ENCODE assay signal across 8 mouse cellular contexts in the genomic region with DNA sequence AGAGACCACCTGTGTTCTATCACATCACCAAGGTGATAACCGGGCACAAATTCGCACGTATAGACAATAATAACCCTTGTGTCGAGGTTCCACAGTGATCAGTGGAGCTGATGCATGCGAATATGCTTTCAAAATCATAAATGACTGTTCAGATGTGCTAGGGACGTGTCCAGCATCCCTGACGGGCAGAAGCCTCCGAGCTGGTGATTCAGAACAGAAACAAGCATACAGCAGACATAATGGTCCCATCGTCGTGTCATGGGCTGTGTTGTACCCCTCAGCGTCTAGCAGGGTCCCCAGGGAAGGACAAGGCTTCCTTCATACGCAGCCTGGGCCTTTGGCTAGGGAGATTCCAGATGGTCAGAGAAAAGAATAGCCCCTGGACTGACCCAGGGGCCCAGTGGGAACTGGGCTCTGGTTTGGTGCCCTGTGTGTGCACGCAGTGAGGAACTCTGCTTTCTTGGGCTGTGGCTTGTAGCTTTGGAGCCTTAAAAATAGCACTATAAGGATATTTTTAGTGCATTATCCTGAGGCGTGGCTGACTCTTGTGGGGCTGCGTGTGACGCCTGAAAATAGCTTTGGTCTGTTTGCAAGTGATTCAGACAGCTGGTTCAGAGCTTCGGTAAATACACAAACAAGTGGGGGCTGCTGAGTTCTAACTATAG.
A peak's percentile ranks its signal among the peaks of the same experiment; 100 is the strongest.
DNase-seq lines count a peak whose midpoint lies in the region; ATAC-seq and TF ChIP-seq lines count a peak whose summit lies in the region.

No protein-coding gene starts in this region.

- 68% methylated on average over 17 of the region's 17 CpGs for WGBS in midbrain, embryonic 14.5 days
- 69% methylated on average over 17 of the region's 17 CpGs for WGBS in midbrain, embryonic 13.5 days
- WGBS in small intestine, adult 2 months, result 69% methylated on average over 17 of the region's 17 CpGs

- H3K36me3 ChIP-seq in midbrain, embryonic 14.5 days (ENCODE audit: control insufficient read depth, insufficient read depth, low read length), result no peaks in the 10 kb centered on the region
- no peaks in the 10 kb centered on the region for H3K36me3 ChIP-seq in midbrain, embryonic 13.5 days
- H3K36me3 ChIP-seq in small intestine, adult 2 months (ENCODE audit: control insufficient read depth, insufficient read depth, low read length), result no peaks in the 10 kb centered on the region

- no peaks in the 10 kb centered on the region for H3K9me3 ChIP-seq in midbrain, embryonic 14.5 days (ENCODE audit: control insufficient read depth, low read length)
- no peaks in the 10 kb centered on the region for H3K9me3 ChIP-seq in midbrain, embryonic 13.5 days

- TF ChIP-seq POLR2A in small intestine, adult 2 months (IDR thresholded peaks at IDR 0.05; ENCODE audit: low read depth, low read length), result no peak

- H3K4me2 ChIP-seq in midbrain, embryonic 14.5 days (ENCODE audit: low read length), result no peak overlapping the region
- no peak overlapping the region for H3K4me2 ChIP-seq in midbrain, embryonic 13.5 days (replicated peaks)

- 0 out of 2 replicates have a peak overlapping the region, but pooled peaks have one; percentile 37 for H3K27ac ChIP-seq in midbrain, embryonic 14.5 days (replicated peaks; ENCODE audit: low read depth, low read length)
- no peak overlapping the region for H3K27ac ChIP-seq in midbrain, embryonic 13.5 days
- H3K27ac ChIP-seq in small intestine, adult 2 months (ENCODE audit: insufficient read depth, low read depth, low read length), result 0 out of 2 replicates have a peak overlapping the region, but pooled peaks have one; percentile 6

- no peak for TF ChIP-seq CTCF in small intestine, adult 2 months (IDR thresholded peaks at IDR 0.05; ENCODE audit: extremely low read depth, insufficient read length, insufficient replicate concordance, low read depth, low read length)

- no peak overlapping the region for H3K9ac ChIP-seq in midbrain, embryonic 14.5 days (replicated peaks; ENCODE audit: low read length)
- H3K9ac ChIP-seq in midbrain, embryonic 13.5 days (replicated peaks), result no peak overlapping the region

- no peak overlapping the region for H3K4me3 ChIP-seq in midbrain, embryonic 14.5 days (replicated peaks; ENCODE audit: low read depth, low read length)
- no peak overlapping the region for H3K4me3 ChIP-seq in midbrain, embryonic 13.5 days (replicated peaks)
- no peak overlapping the region for H3K4me3 ChIP-seq in small intestine, adult 2 months (ENCODE audit: low read depth, low read length)

- peaks cover 4% of the 10 kb centered on the region; the same call in 1 of the 2 replicates for H3K4me1 ChIP-seq in midbrain, embryonic 14.5 days (ENCODE audit: control insufficient read depth, insufficient read depth, low read length)
- H3K4me1 ChIP-seq in midbrain, embryonic 13.5 days (replicated peaks), result peaks cover 14% of the 10 kb centered on the region; the same call in 1 of the 2 replicates
- no peaks in the 10 kb centered on the region; the same call in 1 of the 2 replicates for H3K4me1 ChIP-seq in small intestine, adult 2 months (ENCODE audit: control insufficient read depth, insufficient read depth, insufficient read length, low read length)

- intact Hi-C loops in heart, postnatal 14 days (cut with DNase I), result loop anchor here (2.0 to 5.0 kb wide), 4 partner anchors 44 to 241 kb away; no protein-coding TSS in a partner anchor

- peak; percentile 18 for DNase-seq in adrenal gland, adult 2 months
- no peak for DNase-seq in adrenal gland, postnatal 14 days
- DNase-seq in midbrain, embryonic 14.5 days, result no peak
- peak; percentile 58 to 61 for DNase-seq in heart, postnatal 14 days
- no peak for DNase-seq in embryo, embryonic 11 days
- DNase-seq in cerebellum, adult 9-10 months, result no peak

- ATAC-seq in midbrain, embryonic 14.5 days (ENCODE audit: low FRiP score, low TSS enrichment), result no peak
- ATAC-seq in midbrain, embryonic 13.5 days, result no peak

- no peaks in the 10 kb centered on the region for H3K27me3 ChIP-seq in midbrain, embryonic 14.5 days (ENCODE audit: control insufficient read depth, insufficient read depth, low read length)
- no peaks in the 10 kb centered on the region for H3K27me3 ChIP-seq in midbrain, embryonic 13.5 days
- H3K27me3 ChIP-seq in small intestine, adult 2 months (ENCODE audit: control insufficient read depth, insufficient read depth, low read length), result no peaks in the 10 kb centered on the region

Comparison
In these comparisons a context has a peak if more than half of its experiments do, and no peak if none do; other contexts are left out.
1. DNase-seq: peak in adrenal gland, adult 2 months (single experiment) and heart, postnatal 14 days (2 of 2); none in adrenal gland, postnatal 14 days (single experiment), midbrain, embryonic 14.5 days (single experiment), embryo, embryonic 11 days (single experiment) and cerebellum, adult 9-10 months (single experiment).